Comparison of ENCODE assay signal across 21 mouse cellular contexts in the genomic region with DNA sequence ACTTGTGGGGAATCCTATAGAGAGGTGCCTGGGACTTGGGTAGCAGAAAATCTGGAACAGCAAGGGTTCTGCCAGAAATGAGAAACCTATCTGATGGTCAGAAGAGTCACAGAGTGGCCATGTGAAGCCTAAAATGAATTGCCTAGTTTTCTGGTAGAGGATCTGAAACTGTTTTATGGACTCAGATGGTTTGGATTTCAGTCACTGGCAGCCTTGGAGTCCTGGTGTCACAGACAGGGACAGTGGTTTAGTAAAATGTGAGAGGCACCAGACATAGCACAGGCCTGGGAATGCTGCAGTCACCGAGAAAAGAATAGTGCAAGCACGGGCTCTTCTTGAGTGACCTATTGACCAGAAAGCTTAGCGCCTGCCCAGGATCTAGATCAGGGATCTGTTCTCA. TPM values are rescaled to one million over a fixed set of nuclear protein-coding genes. Genes with fewer than 3 reads are reported as not detected.
DNase-seq lines count a peak whose midpoint lies in the region; TF ChIP-seq lines count a peak whose summit lies in the region.
"Had no signal": no experiment of that assay in that cellular context is flagged by ENCODE, and none has a peak within 500 bp of the region (broad histone marks: within the 10 kb centered on the region; RNA-seq: fewer than 3 reads in every experiment).

No protein-coding gene starts in this region.

- no peaks in the 10 kb centered on the region for H3K79me2 ChIP-seq in macrophage (ENCODE audit: inconsistent target)

- no peak overlapping the region for H3K4me3 ChIP-seq in spleen, adult 2 months (ENCODE audit: extremely low read depth, insufficient read depth, insufficient read length)
- H3K4me3 ChIP-seq in bone marrow macrophage, adult 2 months (ENCODE audit: insufficient read depth, low read length), result no peak overlapping the region
- no peak overlapping the region for H3K4me3 ChIP-seq in macrophage (ENCODE audit: inconsistent target)
- no peak overlapping the region for H3K4me3 ChIP-seq in small intestine, adult 2 months (ENCODE audit: low read depth, low read length)
- H3K4me3 ChIP-seq in kidney, adult 2 months (ENCODE audit: insufficient read depth, low read depth, low read length), result no peak overlapping the region
- H3K4me3 ChIP-seq: embryonic facial prominence, embryonic 10.5 days; embryonic facial prominence, embryonic 13.5 days; erythroblast, embryonic 14.5 days; forebrain, embryonic 13.5 days; hindbrain, embryonic 12.5 days; hindbrain, embryonic 15.5 days had no signal

- no peak for DNase-seq in spleen, adult 2 months (ENCODE audit: low read depth in 1 of 2, low spot score in 2 of 2)
- no peak for DNase-seq in spleen, adult 18-20 months
- DNase-seq in kidney, adult 2 months, result no peak
- DNase-seq in thymus, postnatal 14 days, result no peak
- DNase-seq: adrenal gland, postnatal 10 days; cerebellum, adult 11-12 months; cerebellum, adult 8-10 months; cerebellum, postnatal 10 days; cerebellum, postnatal 36 days; embryo, embryonic 11 days; gastrocnemius, postnatal 10 days; gastrocnemius, postnatal 36 days had no signal

- no peaks in the 10 kb centered on the region for H3K36me3 ChIP-seq in spleen, adult 2 months (ENCODE audit: control insufficient read depth, insufficient read depth, low read length)
- H3K36me3 ChIP-seq in macrophage (ENCODE audit: inconsistent target), result no peaks in the 10 kb centered on the region
- no peaks in the 10 kb centered on the region for H3K36me3 ChIP-seq in small intestine, adult 2 months (ENCODE audit: control insufficient read depth, insufficient read depth, low read length)
- H3K36me3 ChIP-seq in kidney, adult 2 months (ENCODE audit: control insufficient read depth, insufficient read depth, low read length), result no peaks in the 10 kb centered on the region

- no peak for TF ChIP-seq POLR2A in spleen, adult 2 months (IDR thresholded peaks at IDR 0.05; ENCODE audit: low read depth, low read length)
- no peak for TF ChIP-seq POLR2A in bone marrow macrophage, adult 2 months (IDR thresholded peaks at IDR 0.05; ENCODE audit: borderline replicate concordance, low read depth, low read length)
- no peak for TF ChIP-seq POLR2A in small intestine, adult 2 months (IDR thresholded peaks at IDR 0.05; ENCODE audit: low read depth, low read length)
- TF ChIP-seq POLR2A in kidney, adult 2 months (IDR thresholded peaks at IDR 0.05; ENCODE audit: low read depth, low read length), result no peak

- TF ChIP-seq CTCF in spleen, adult 2 months (IDR thresholded peaks at IDR 0.05; ENCODE audit: extremely low read depth, insufficient read depth, insufficient read length, insufficient replicate concordance), result no peak
- no peak for TF ChIP-seq CTCF in bone marrow macrophage, adult 2 months (IDR thresholded peaks at IDR 0.05; ENCODE audit: low read depth, low read length)
- no peak for TF ChIP-seq CTCF in small intestine, adult 2 months (IDR thresholded peaks at IDR 0.05; ENCODE audit: extremely low read depth, insufficient read length, insufficient replicate concordance, low read depth, low read length)
- TF ChIP-seq CTCF in kidney, adult 2 months (conservative IDR thresholded peaks at IDR 0.05; ENCODE audit: insufficient read depth, insufficient read length, low read depth, low read length), result no peak

- H3K27me3 ChIP-seq in spleen, adult 2 months (ENCODE audit: control insufficient read depth, insufficient read depth, low read length), result no peaks in the 10 kb centered on the region
- no peaks in the 10 kb centered on the region for H3K27me3 ChIP-seq in small intestine, adult 2 months (ENCODE audit: control insufficient read depth, insufficient read depth, low read length)
- no peaks in the 10 kb centered on the region for H3K27me3 ChIP-seq in kidney, adult 2 months (replicated peaks; ENCODE audit: control insufficient read depth, insufficient read depth, low read length)
- H3K27me3 ChIP-seq: embryonic facial prominence, embryonic 13.5 days; forebrain, embryonic 13.5 days; hindbrain, embryonic 12.5 days; hindbrain, embryonic 15.5 days had no signal

- H3K4me1 ChIP-seq in spleen, adult 2 months (ENCODE audit: control insufficient read depth, insufficient read depth, insufficient read length), result no peaks in the 10 kb centered on the region
- peaks cover 35% of the 10 kb centered on the region for H3K4me1 ChIP-seq in bone marrow macrophage, adult 2 months (ENCODE audit: control insufficient read depth, insufficient read depth, low read length)
- H3K4me1 ChIP-seq in small intestine, adult 2 months (ENCODE audit: control insufficient read depth, insufficient read depth, insufficient read length, low read length), result no peaks in the 10 kb centered on the region
- H3K4me1 ChIP-seq in kidney, adult 2 months (ENCODE audit: control insufficient read depth, insufficient read depth, low read length), result no peaks in the 10 kb centered on the region
- H3K4me1 ChIP-seq: embryonic facial prominence, embryonic 10.5 days; embryonic facial prominence, embryonic 13.5 days; hindbrain, embryonic 12.5 days; hindbrain, embryonic 15.5 days had no signal

- 90% methylated on average over 3 of the region's 3 CpGs for WGBS in spleen, adult 2 months
- WGBS in macrophage (ENCODE audit: missing documents), result 81% methylated on average over 3 of the region's 3 CpGs
- 85% methylated on average over 3 of the region's 3 CpGs for WGBS in small intestine, adult 2 months
- WGBS in kidney, adult 2 months, result 83% methylated on average over 3 of the region's 3 CpGs

- H3K27ac ChIP-seq in spleen, adult 2 months (ENCODE audit: insufficient read depth, low read length), result 0 out of 2 replicates have a peak overlapping the region, but pooled peaks have one; percentile 65
- peak overlapping the region; percentile 83; the same call in 1 of the 2 replicates for H3K27ac ChIP-seq in bone marrow macrophage, adult 2 months (ENCODE audit: insufficient read depth, low read depth, low read length)
- H3K27ac ChIP-seq in macrophage, result peak overlapping the region; percentile 70
- H3K27ac ChIP-seq in small intestine, adult 2 months (ENCODE audit: insufficient read depth, low read depth, low read length), result peak overlapping the region; percentile 8; the same call in 1 of the 2 replicates
- H3K27ac ChIP-seq in kidney, adult 2 months (ENCODE audit: insufficient read depth, low read depth, low read length), result no peak overlapping the region
- H3K27ac ChIP-seq: embryonic facial prominence, embryonic 10.5 days; embryonic facial prominence, embryonic 13.5 days; forebrain, embryonic 13.5 days; hindbrain, embryonic 12.5 days; hindbrain, embryonic 15.5 days had no signal

RNA-seq across cellular contexts. Expression of a gene that starts 43.1 kb away (rescaled TPM):
- polyA plus RNA-seq in spleen, adult 2 months (2012; rRNA removed), result 1.8 and 2.0 TPM in 2 replicates
- 9.5 and 14.8 TPM in 2 replicates for polyA plus RNA-seq in bone marrow macrophage, adult 2 months (2012; ENCODE audit: insufficient read depth, insufficient read length, missing spikeins)
- total RNA-seq in macrophage (2018; cell fraction: chromatin; rRNA removed), result 10 to 100 TPM in 24 of 26 experiments, 1 to 10 TPM in 2; 5.2 to 42.0 (median 17.1) TPM
- total RNA-seq in macrophage (2018; cell fraction: cytosol; rRNA removed), result 1 to 10 TPM; 2.5 to 5.2 (median 3.6) TPM
- total RNA-seq in macrophage (2018; cell fraction: nucleus; rRNA removed), result 10 to 100 TPM in 12 of 26 experiments, 1 to 10 TPM in 14; 4.6 to 27.3 (median 9.8) TPM
- 2.3 to 10.0 TPM (median 4.8 TPM) in 3 replicates for polyA plus RNA-seq in macrophage (2018)
- 1.1 and 1.2 TPM in 2 replicates for polyA plus RNA-seq in small intestine, adult 2 months (2012; rRNA removed)
- 0.61 and 0.86 TPM in 2 replicates for polyA plus RNA-seq in kidney, adult 2 months (2012; rRNA removed)
